Mouse (Mus musculus) liver, embryonic 12.5 days (tissue): ENCODE data around the gene Acsl5. TPM values are rescaled to one million over a fixed set of nuclear protein-coding genes. Genes with fewer than 3 reads are reported as not detected.
A peak's percentile ranks its signal among the peaks of the same experiment; 100 is the strongest.

Experiments
- ATAC-seq: fragments of 200-750 bp; cut with Nextera tagmentation; 2 replicates; pipeline ENCODE4 v1.8.0; 2017; ENCODE audit warnings: moderate number of reproducible peaks, mild to moderate bottlenecking, moderate library complexity
- H3K27ac ChIP-seq: fragments of 300-500 bp; sonication (generic); 2 replicates; pipeline ENCODE4 v1.5.1; 2016; ENCODE audit warnings: mild to moderate bottlenecking
- H3K27me3 ChIP-seq: fragments of 300-500 bp; sonication (generic); replicated peaks from 2 replicates; pipeline ENCODE4 v1.6.1; 2016; ENCODE audit warnings: mild to moderate bottlenecking, moderate library complexity
- H3K36me3 ChIP-seq: fragments of 300-500 bp; sonication (generic); 2 replicates; pipeline ENCODE4 v1.6.1; 2016; ENCODE audit warnings: mild to moderate bottlenecking, moderate library complexity
- H3K4me1 ChIP-seq: fragments of 300-500 bp; sonication (generic); 2 replicates; pipeline ENCODE4 v1.6.1; 2016
- H3K4me2 ChIP-seq: fragments of 300-500 bp; sonication (generic); 2 replicates; pipeline ENCODE4 v1.6.1; 2016; ENCODE audit warnings: mild to moderate bottlenecking, moderate library complexity
- H3K4me3 ChIP-seq: fragments of 300-500 bp; sonication (generic); 2 replicates; pipeline ENCODE4 v1.5.1; 2016; ENCODE audit warnings: mild to moderate bottlenecking, moderate library complexity
- H3K9ac ChIP-seq: fragments of 300-500 bp; sonication (generic); 2 replicates; pipeline ENCODE4 v1.6.1; 2016; ENCODE audit warnings: mild to moderate bottlenecking, moderate library complexity
- H3K9me3 ChIP-seq: fragments of 300-500 bp; sonication (generic); replicated peaks from 2 replicates; pipeline ENCODE4 v1.6.1; 2016; ENCODE audit warnings: mild to moderate bottlenecking, moderate library complexity
- WGBS: fragments of 180-500 bp; shearing (Covaris S2); methylation state at CpG from one replicate; pipeline ENCODE4 v1.1.7; 2016; ENCODE audit not compliant: insufficient replicate concordance; 5-methylcytosine and 5-hydroxymethylcytosine counted together
- polyA plus RNA-seq: library from polyadenylated mRNA; unstranded; fragments of >200 nt; fragmentation: Nextera tagmentation; extraction: Ambion mirVana; gene quantifications from 2 replicates; pipeline ENCODE4 v1.2.1, GENCODE M21; 2016

Gene Acsl5
- polyA plus RNA-seq, result 110 and 115 TPM in 2 replicates

- Histone ChIP-seq H3K4me2 (peak within 1 kb of the TSS; percentile 92), H3K4me1 (peaks cover 51% of the 10 kb centered on the region), H3K27me3 (no peaks in the 10 kb centered on the region), H3K4me3 (peak within 1 kb of the TSS; percentile 77), H3K9me3 (no peaks in the 10 kb centered on the region), H3K9ac (peak within 1 kb of the TSS; percentile 85; the same call in 1 of the 2 replicates), H3K27ac (0 out of 2 replicates have a peak within 1 kb of the TSS, but pooled peaks have one; percentile 24), H3K36me3 (peaks cover 4% of the 10 kb centered on the region; the same call in 1 of the 2 replicates)
- 83% methylated on average over 9 of the region's 9 CpGs for WGBS
- no peak for ATAC-seq
Observed at GRCm38 (mm10) chr19:55251383-55252124, at the start of gene Acsl5. TSS of gene Acsl5 (plus strand) at chr19:55251938.

GRCm38 (mm10) chr19:55206482-55207138 is 45.1 kb upstream of the Acsl5 start:
- peak; percentile 38; the same call in 1 of the 2 replicates for ATAC-seq
- H3K27me3 ChIP-seq, result peaks cover 39% of the 10 kb centered on the region; the same call in 1 of the 2 replicates
- H3K9me3 ChIP-seq, result no peaks in the 10 kb centered on the region
- 0 out of 2 replicates have a peak overlapping the region, but pooled peaks have one; percentile 22 for H3K9ac ChIP-seq
- H3K27ac ChIP-seq, result no peak overlapping the region
- H3K4me1 ChIP-seq, result peaks cover 15% of the 10 kb centered on the region
- WGBS, result 34% methylated on average over 8 of the region's 8 CpGs
- H3K4me2 ChIP-seq, result peak overlapping the region; percentile 53
- no peak overlapping the region for H3K4me3 ChIP-seq
- H3K36me3 ChIP-seq, result no peaks in the 10 kb centered on the region

- peak overlapping the region; percentile 53 for H3K4me2 ChIP-seq
- peaks cover 35% of the 10 kb centered on the region; the same call in 1 of the 2 replicates for H3K27me3 ChIP-seq
- H3K27ac ChIP-seq, result 0 out of 2 replicates have a peak overlapping the region, but pooled peaks have one; percentile 38
- 17% methylated on average over 6 of the region's 6 CpGs for WGBS
- peaks cover 15% of the 10 kb centered on the region for H3K4me1 ChIP-seq
- no peaks in the 10 kb centered on the region for H3K36me3 ChIP-seq
- H3K4me3 ChIP-seq, result no peak overlapping the region; the same call in 1 of the 2 replicates
- no peaks in the 10 kb centered on the region for H3K9me3 ChIP-seq
- 0 out of 2 replicates have a peak overlapping the region, but pooled peaks have one; percentile 22 for H3K9ac ChIP-seq
- ATAC-seq, result peak; percentile 84
Observed at GRCm38 (mm10) chr19:55207205-55207604, 44.5 kb upstream of the Acsl5 start.

GRCm38 (mm10) chr19:55207746-55208538 is 43.8 kb upstream of the Acsl5 start:
- Histone ChIP-seq H3K9me3 (no peaks in the 10 kb centered on the region), H3K27ac (peak overlapping the region; percentile 38; the same call in 1 of the 2 replicates), H3K4me2 (peak overlapping the region; percentile 53), H3K36me3 (no peaks in the 10 kb centered on the region), H3K27me3 (peaks cover 32% of the 10 kb centered on the region; the same call in 1 of the 2 replicates), H3K4me3 (peak overlapping the region; percentile 13; the same call in 1 of the 2 replicates), H3K9ac (peak overlapping the region; percentile 43; the same call in 1 of the 2 replicates), H3K4me1 (peaks cover 15% of the 10 kb centered on the region)
- 44% methylated on average over 25 of the region's 25 CpGs for WGBS
- ATAC-seq, result peak; percentile 31; the same call in 1 of the 2 replicates

GRCm38 (mm10) chr19:55208654-55209053 is 43.1 kb upstream of the Acsl5 start:
- Histone ChIP-seq H3K9ac (no peak overlapping the region), H3K27me3 (peaks cover 29% of the 10 kb centered on the region; the same call in 1 of the 2 replicates), H3K27ac (no peak overlapping the region), H3K4me3 (no peak overlapping the region), H3K4me2 (no peak overlapping the region), H3K4me1 (peaks cover 15% of the 10 kb centered on the region), H3K9me3 (no peaks in the 10 kb centered on the region), H3K36me3 (no peaks in the 10 kb centered on the region)
- WGBS, result 65% methylated on average over 4 of the region's 4 CpGs
- no peak for ATAC-seq

- H3K4me2 ChIP-seq, result no peak overlapping the region
- peaks cover 25% of the 10 kb centered on the region; the same call in 1 of the 2 replicates for H3K27me3 ChIP-seq
- no peak overlapping the region for H3K4me3 ChIP-seq
- 72% methylated on average over 3 of the region's 3 CpGs for WGBS
- ATAC-seq, result no peak
- H3K36me3 ChIP-seq, result no peaks in the 10 kb centered on the region
- H3K9ac ChIP-seq, result no peak overlapping the region
- H3K4me1 ChIP-seq, result peaks cover 15% of the 10 kb centered on the region
- no peak overlapping the region for H3K27ac ChIP-seq
- no peaks in the 10 kb centered on the region for H3K9me3 ChIP-seq
Observed at GRCm38 (mm10) chr19:55209084-55209483, 42.7 kb upstream of the Acsl5 start.

- 74% methylated on average over 1 of the region's 1 CpGs for WGBS
- no peak overlapping the region for H3K4me3 ChIP-seq
- ATAC-seq, result 0 out of 2 replicates have a peak, but pooled peaks have one; percentile 11
Observed at GRCm38 (mm10) chr19:55211698-55212097, 40.0 kb upstream of the Acsl5 start.

GRCm38 (mm10) chr19:55213617-55214340 is 38.0 kb upstream of the Acsl5 start:
- Histone ChIP-seq H3K9me3 (no peaks in the 10 kb centered on the region), H3K9ac (no peak overlapping the region), H3K27ac (no peak overlapping the region), H3K36me3 (no peaks in the 10 kb centered on the region), H3K4me3 (no peak overlapping the region), H3K4me2 (no peak overlapping the region), H3K27me3 (0 out of 2 replicates have a peak, but pooled peaks cover 7% of the 10 kb centered on the region), H3K4me1 (peaks cover 18% of the 10 kb centered on the region)
- ATAC-seq, result no peak
- WGBS, result 73% methylated on average over 12 of the region's 12 CpGs

More at GRCm38 (mm10) chr19:55211698-55212097, 40.0 kb upstream of the Acsl5 start:
- Histone ChIP-seq H3K27ac (no peak overlapping the region), H3K4me1 (peaks cover 15% of the 10 kb centered on the region), H3K4me2 (no peak overlapping the region), H3K9me3 (no peaks in the 10 kb centered on the region), H3K9ac (no peak overlapping the region), H3K27me3 (peaks cover 7% of the 10 kb centered on the region; the same call in 1 of the 2 replicates), H3K36me3 (no peaks in the 10 kb centered on the region)

- no peak for ATAC-seq
- H3K9ac ChIP-seq, result no peak overlapping the region
- no peaks in the 10 kb centered on the region for H3K27me3 ChIP-seq
- H3K9me3 ChIP-seq, result no peaks in the 10 kb centered on the region
- no peaks in the 10 kb centered on the region for H3K36me3 ChIP-seq
- H3K4me3 ChIP-seq, result no peak overlapping the region
- no peak overlapping the region for H3K4me2 ChIP-seq
- 88% methylated on average over 4 of the region's 4 CpGs for whole genome bisulfite sequencing
- H3K27ac ChIP-seq, result no peak overlapping the region
- H3K4me1 ChIP-seq, result peaks cover 41% of the 10 kb centered on the region
Observed at GRCm38 (mm10) chr19:55216876-55217275, 34.9 kb upstream of the Acsl5 start.

GRCm38 (mm10) chr19:55217365-55217764 is 34.4 kb upstream of the Acsl5 start:
- peaks cover 41% of the 10 kb centered on the region for H3K4me1 ChIP-seq
- H3K36me3 ChIP-seq, result no peaks in the 10 kb centered on the region
- ATAC-seq, result no peak
- H3K27ac ChIP-seq, result no peak overlapping the region
- no peak overlapping the region for H3K9ac ChIP-seq
- 82% methylated on average over 9 of the region's 9 CpGs for WGBS
- H3K4me3 ChIP-seq, result no peak overlapping the region
- peak overlapping the region; percentile 85 for H3K4me2 ChIP-seq
- peaks cover 2% of the 10 kb centered on the region for H3K27me3 ChIP-seq
- H3K9me3 ChIP-seq, result no peaks in the 10 kb centered on the region
